Mouse (Mus musculus) MEL (cell line): ENCODE measurements at regions not wholly inside any gene's neighbourhood (a gene's known extent, or its start where the extent isn't known, plus 50 kb on each side); places are given as distances from the start of the nearest gene placed in this dataset.

Experiments used
- DNase-seq: peaks from one replicate; pipeline ENCODE4 v3.0.0; 2011; ENCODE audit warnings: low read depth, low spot score
- H3K27ac ChIP-seq: 2 replicates; pipeline ENCODE4 v1.5.1; 2012; ENCODE audit warnings: low read depth, mild to moderate bottlenecking, control low read depth, low read length, moderate library complexity; ENCODE audit not compliant: control insufficient read depth
- H3K27me3 ChIP-seq, 2 experiments: fragments of 150-350 bp in 1 of 2; sonication (generic) in 1 of 2; 2 replicates each; pipeline ENCODE4 v1.6.1; 2012; ENCODE audit warnings: low read length in 2 of 2, mild to moderate bottlenecking in 2 of 2, improper control_type of control experiment in 1 of 2, moderate library complexity in 1 of 2; ENCODE audit not compliant: insufficient read depth in 2 of 2, control insufficient read depth in 1 of 2
- H3K36me3 ChIP-seq, 2 experiments: 2 replicates each; pipeline ENCODE4 v1.6.1; 2012 to 2014; ENCODE audit warnings: low read length in 2 of 2, improper control_type of control experiment in 1 of 2, inconsistent platforms in 1 of 2, mild to moderate bottlenecking in 1 of 2; ENCODE audit not compliant: insufficient read depth in 2 of 2, control insufficient read depth in 1 of 2
- H3K4me1 ChIP-seq, 2 experiments: fragments of 150-350 bp in 1 of 2; sonication (generic) in 1 of 2; 2 replicates each; pipeline ENCODE4 v1.6.1; 2012; ENCODE audit warnings: low read length in 2 of 2, improper control_type of control experiment in 1 of 2, mild to moderate bottlenecking in 1 of 2; ENCODE audit not compliant: insufficient read depth in 2 of 2, control insufficient read depth in 1 of 2
- H3K4me3 ChIP-seq, 2 experiments: fragments of 150-350 bp in 1 of 2; sonication (generic) in 1 of 2; 2 replicates each; pipeline ENCODE4 v1.5.1; 2012; ENCODE audit warnings: low read depth in 2 of 2, low read length in 2 of 2, mild to moderate bottlenecking in 2 of 2, moderate library complexity in 2 of 2, control low read depth in 1 of 2, improper control_type of control experiment in 1 of 2; ENCODE audit not compliant: control insufficient read depth in 1 of 2, insufficient read depth in 1 of 2
- H3K79me2 ChIP-seq: 2 replicates; pipeline ENCODE4 v1.6.1; 2012; ENCODE audit warnings: mild to moderate bottlenecking, low read length, moderate library complexity; ENCODE audit not compliant: control insufficient read depth, poor library complexity, insufficient read depth
- H3K9ac ChIP-seq: 2 replicates; pipeline ENCODE4 v1.6.1; 2012; ENCODE audit warnings: low read depth, mild to moderate bottlenecking, control low read depth, low read length, moderate library complexity; ENCODE audit not compliant: control insufficient read depth, poor library complexity, severe bottlenecking
- H3K9me3 ChIP-seq: fragments of 150-350 bp; sonication (generic); replicated peaks from 2 replicates; pipeline ENCODE4 v1.6.1; 2012; ENCODE audit warnings: mild to moderate bottlenecking, low read length, improper control_type of control experiment, moderate library complexity; ENCODE audit not compliant: insufficient read depth
- BHLHE40 ChIP-seq: IDR thresholded peaks from 2 replicates; pipeline ENCODE4 v1.6.1; 2012; ENCODE audit warnings: low read depth, mild to moderate bottlenecking, inconsistent platforms, low read length, improper control_type of control experiment, borderline replicate concordance
- CHD2 ChIP-seq: IDR thresholded peaks from 2 replicates; pipeline ENCODE4 v1.6.1; 2011; ENCODE audit warnings: low read length, improper control_type of control experiment
- CTCF ChIP-seq, 3 experiments: IDR thresholded peaks in 2 of 3; conservative IDR thresholded peaks in 1 of 3; 2 replicates each; pipeline ENCODE4 v1.5.1; 2011 to 2012; ENCODE audit warnings: low read length in 3 of 3, low read depth in 2 of 3, mild to moderate bottlenecking in 2 of 3, improper control_type of control experiment in 1 of 3, inconsistent platforms in 1 of 3, mixed read lengths in 1 of 3, moderate library complexity in 1 of 3; ENCODE audit not compliant: control insufficient read depth in 1 of 3, insufficient read depth in 1 of 3, poor library complexity in 1 of 3, severe bottlenecking in 1 of 3
- GABPA ChIP-seq: IDR thresholded peaks from 2 replicates; pipeline ENCODE4 v1.6.1; 2012; ENCODE audit warnings: low read depth, mild to moderate bottlenecking, inconsistent platforms, low read length, improper control_type of control experiment, moderate library complexity
- GATA1 ChIP-seq: IDR thresholded peaks from 2 replicates; pipeline ENCODE4 v1.6.1; 2011; ENCODE audit warnings: low read depth, low read length, improper control_type of control experiment
- JUND ChIP-seq: IDR thresholded peaks from 2 replicates; pipeline ENCODE4 v1.6.1; 2011; ENCODE audit warnings: low read depth, mild to moderate bottlenecking, improper control_type of control experiment, low read length
- KAT2A ChIP-seq: conservative IDR thresholded peaks from 2 replicates; pipeline ENCODE4 v1.6.1; 2012; ENCODE audit warnings: low read depth, low read length, improper control_type of control experiment, inconsistent platforms
- MAFK ChIP-seq: IDR thresholded peaks from 2 replicates; pipeline ENCODE4 v1.6.1; 2011; ENCODE audit warnings: low read depth, mild to moderate bottlenecking, low read length, improper control_type of control experiment, borderline replicate concordance
- MXI1 ChIP-seq: IDR thresholded peaks from 2 replicates; pipeline ENCODE4 v1.6.1; 2011; ENCODE audit warnings: mild to moderate bottlenecking, low read depth, low read length, improper control_type of control experiment
- MYB ChIP-seq: IDR thresholded peaks from 2 replicates; pipeline ENCODE4 v1.6.1; 2011; ENCODE audit warnings: mild to moderate bottlenecking, low read depth, low read length, improper control_type of control experiment
- NELFE ChIP-seq: IDR thresholded peaks from 2 replicates; pipeline ENCODE4 v1.6.1; 2011; ENCODE audit warnings: low read depth, low read length, improper control_type of control experiment
- NRF1 ChIP-seq: IDR thresholded peaks from 2 replicates; pipeline ENCODE4 v1.6.1; 2014; ENCODE audit warnings: low read depth, mild to moderate bottlenecking, inconsistent platforms, low read length, improper control_type of control experiment, moderate library complexity; ENCODE audit not compliant: poor library complexity, insufficient read depth, severe bottlenecking
- POLR2A ChIP-seq, 2 experiments: IDR thresholded peaks; 2 replicates each; pipeline ENCODE4 v1.6.1; 2011 to 2012; ENCODE audit warnings: low read length in 2 of 2, mild to moderate bottlenecking in 2 of 2, control low read depth in 1 of 2, improper control_type of control experiment in 1 of 2, low read depth in 1 of 2, moderate library complexity in 1 of 2; ENCODE audit not compliant: control insufficient read depth in 1 of 2, insufficient read depth in 1 of 2, poor library complexity in 1 of 2
- POLR2AphosphoS5 ChIP-seq: IDR thresholded peaks from 2 replicates; pipeline ENCODE4 v1.6.1; 2012; ENCODE audit warnings: low read depth, borderline replicate concordance, mild to moderate bottlenecking, inconsistent platforms, low read length, moderate library complexity, mixed read lengths
- RAD21 ChIP-seq: IDR thresholded peaks from 2 replicates; pipeline ENCODE4 v1.6.1; 2011; ENCODE audit warnings: mild to moderate bottlenecking, low read depth, low read length, improper control_type of control experiment
- RCOR1 ChIP-seq: IDR thresholded peaks from 2 replicates; pipeline ENCODE4 v1.6.1; 2012; ENCODE audit warnings: low read depth, mild to moderate bottlenecking, inconsistent platforms, low read length, improper control_type of control experiment
- SIN3A ChIP-seq: IDR thresholded peaks from 2 replicates; pipeline ENCODE4 v1.6.1; 2012; ENCODE audit warnings: low read length, improper control_type of control experiment, inconsistent platforms
- SMC3 ChIP-seq: IDR thresholded peaks from 2 replicates; pipeline ENCODE4 v1.6.1; 2011; ENCODE audit warnings: low read depth, low read length, improper control_type of control experiment
- TAL1 ChIP-seq: IDR thresholded peaks from 2 replicates; pipeline ENCODE4 v1.6.1; 2012; ENCODE audit warnings: mild to moderate bottlenecking, inconsistent platforms, low read length, moderate library complexity, mixed read lengths
- TCF12 ChIP-seq: IDR thresholded peaks from 2 replicates; pipeline ENCODE4 v1.6.1; 2014; ENCODE audit warnings: low read depth, mild to moderate bottlenecking, inconsistent platforms, low read length, improper control_type of control experiment, moderate library complexity
- UBTF ChIP-seq: IDR thresholded peaks from 2 replicates; pipeline ENCODE4 v1.6.1; 2012; ENCODE audit warnings: low read depth, mild to moderate bottlenecking, inconsistent platforms, low read length, improper control_type of control experiment, moderate library complexity, borderline replicate concordance; ENCODE audit not compliant: insufficient read depth
- USF2 ChIP-seq, 2 experiments: IDR thresholded peaks; 2 replicates each; pipeline ENCODE4 v1.6.1; 2011 to 2012; ENCODE audit warnings: improper control_type of control experiment in 2 of 2, low read length in 2 of 2, borderline replicate concordance in 1 of 2, inconsistent platforms in 1 of 2, low read depth in 1 of 2, mild to moderate bottlenecking in 1 of 2; ENCODE audit not compliant: insufficient read depth in 1 of 2
- ZC3H11A ChIP-seq: IDR thresholded peaks from 2 replicates; pipeline ENCODE4 v1.6.1; 2012; ENCODE audit warnings: low read depth, mild to moderate bottlenecking, inconsistent platforms, low read length, improper control_type of control experiment
- ZKSCAN1 ChIP-seq: IDR thresholded peaks from 2 replicates; pipeline ENCODE4 v1.6.1; 2012; ENCODE audit warnings: low read depth, mild to moderate bottlenecking, inconsistent platforms, low read length, improper control_type of control experiment, moderate library complexity
- ZMIZ1 ChIP-seq: IDR thresholded peaks from 2 replicates; pipeline ENCODE4 v1.6.1; 2012; ENCODE audit warnings: low read depth, mild to moderate bottlenecking, inconsistent platforms, low read length, improper control_type of control experiment, moderate library complexity
- ZNF384 ChIP-seq: IDR thresholded peaks from 2 replicates; pipeline ENCODE4 v1.6.1; 2012; ENCODE audit warnings: low read depth, mild to moderate bottlenecking, inconsistent platforms, low read length, improper control_type of control experiment

GRCm38 (mm10) chr10:96685991-96686601 is 69.3 kb downstream of the Btg1 start:
- Histone ChIP-seq H3K9me3 (no peaks in the 10 kb centered on the region), H3K27ac (no peak overlapping the region), H3K79me2 (no peaks in the 10 kb centered on the region), H3K27me3 (no peaks in the 10 kb centered on the region), H3K4me3 (no peak overlapping the region), H3K4me1 (no peaks in the 10 kb centered on the region), H3K9ac (no peak overlapping the region), H3K36me3 (no peaks in the 10 kb centered on the region)
- TF ChIP-seq USF2 (IDR thresholded peaks at IDR 0.05; ENCODE audit: borderline replicate concordance in 1 of 2, insufficient read depth in 1 of 2, low read depth in 1 of 2, low read length in 2 of 2) (no peak), NELFE (no peak), JUND (no peak), POLR2AphosphoS5 (no peak), ZKSCAN1 (no peak), RCOR1 (no peak), SIN3A (no peak), MXI1 (no peak), MAFK (no peak), ZMIZ1 (no peak), ZNF384 (no peak), GABPA (no peak), POLR2A (IDR thresholded peaks at IDR 0.05; ENCODE audit: control insufficient read depth in 1 of 2, insufficient read depth in 1 of 2, low read depth in 1 of 2, low read length in 2 of 2, poor library complexity in 1 of 2) (no peak), RAD21 (no peak), TCF12 (no peak), UBTF (no peak), ZC3H11A (no peak), NRF1 (no peak)
- DNase-seq: no peak

GRCm38 (mm10) chr10:96686659-96687440 is 70.0 kb downstream of the Btg1 start:
- Histone ChIP-seq H3K79me2 (no peaks in the 10 kb centered on the region), H3K36me3 (no peaks in the 10 kb centered on the region), H3K27ac (no peak overlapping the region), H3K4me3 (no peak overlapping the region), H3K4me1 (no peaks in the 10 kb centered on the region), H3K9me3 (no peaks in the 10 kb centered on the region), H3K9ac (no peak overlapping the region), H3K27me3 (no peaks in the 10 kb centered on the region)
- no peak for TF ChIP-seq MYB
- no peak for TF ChIP-seq ZMIZ1
- no peak for TF ChIP-seq GATA1
- TF ChIP-seq TAL1: no peak
- TF ChIP-seq BHLHE40: no peak
- TF ChIP-seq TCF12: no peak
- TF ChIP-seq CHD2: no peak
- no peak for TF ChIP-seq MAFK
- TF ChIP-seq CTCF (IDR thresholded peaks at IDR 0.05 in 2 of 3, conservative IDR thresholded peaks at IDR 0.05 in 1 of 3; ENCODE audit: control insufficient read depth in 1 of 3, insufficient read depth in 1 of 3, low read depth in 2 of 3, low read length in 3 of 3, poor library complexity in 1 of 3, severe bottlenecking in 1 of 3): no peak
- no peak for TF ChIP-seq SMC3
- no peak for TF ChIP-seq GABPA
- TF ChIP-seq KAT2A: no peak
- no peak for DNase-seq
